Mouse (Mus musculus) spleen, adult 18-20 months (tissue): Measurements from ENCODE around the gene Gm815.

Source experiments
- DNase-seq, 2 experiments: peaks; one replicate each; pipeline ENCODE4 v3.0.0; 2022; ENCODE audit warnings: mixed read lengths in 2 of 2

Gm815 gene

GRCm38 (mm10) chr19:26885616-26886015 lies at the start of gene Gm815:
Gene Gm815 (plus strand): TSS chr19:26885881.
- DNase-seq: no peak

GRCm38 (mm10) chr19:26837626-26838025 lies 48.1 kb upstream of the Gm815 start:
- DNase-seq: no peak

GRCm38 (mm10) chr19:26843896-26844295 lies 41.8 kb upstream of the Gm815 start:
- DNase-seq: no peak

- no peak for DNase-seq
These were observed 40.9 kb upstream of the Gm815 start for GRCm38 (mm10) chr19:26844813-26845212.

- peak; percentile 30 to 62 for DNase-seq
These were observed 40.2 kb upstream of the Gm815 start for GRCm38 (mm10) chr19:26845276-26846016.

- DNase-seq: no peak
These were observed 39.7 kb upstream of the Gm815 start for GRCm38 (mm10) chr19:26846017-26846285.

GRCm38 (mm10) chr19:26851017-26851782 lies 34.5 kb upstream of the Gm815 start:
- no peak for DNase-seq

GRCm38 (mm10) chr19:26852325-26852900 lies 33.3 kb upstream of the Gm815 start:
- no peak for DNase-seq

GRCm38 (mm10) chr19:26853701-26854282 lies 31.9 kb upstream of the Gm815 start:
- no peak for DNase-seq

- no peak for DNase-seq
These were observed 31.0 kb upstream of the Gm815 start for GRCm38 (mm10) chr19:26854661-26855060.

GRCm38 (mm10) chr19:26855152-26855551 lies 30.5 kb upstream of the Gm815 start:
- DNase-seq: no peak

GRCm38 (mm10) chr19:26858427-26859194 lies 27.1 kb upstream of the Gm815 start:
- DNase-seq: no peak

GRCm38 (mm10) chr19:26859195-26859570 lies 26.5 kb upstream of the Gm815 start:
- no peak for DNase-seq

GRCm38 (mm10) chr19:26863662-26864061 lies 22.0 kb upstream of the Gm815 start:
- DNase-seq: no peak

- DNase-seq: no peak
These were observed 20.5 kb upstream of the Gm815 start for GRCm38 (mm10) chr19:26864975-26865690.

- no peak for DNase-seq
These were observed 19.9 kb upstream of the Gm815 start for GRCm38 (mm10) chr19:26865736-26866135.

- no peak for DNase-seq
These were observed 16.1 kb upstream of the Gm815 start for GRCm38 (mm10) chr19:26869591-26869990.

GRCm38 (mm10) chr19:26870280-26870679 lies 15.4 kb upstream of the Gm815 start:
- DNase-seq: no peak

GRCm38 (mm10) chr19:26871096-26871495 lies 14.6 kb upstream of the Gm815 start:
- DNase-seq: no peak

GRCm38 (mm10) chr19:26872886-26873285 lies 12.8 kb upstream of the Gm815 start:
- no peak for DNase-seq

- no peak for DNase-seq
These were observed 10.1 kb upstream of the Gm815 start for GRCm38 (mm10) chr19:26875601-26876000.

- no peak for DNase-seq
These were observed 8.4 kb upstream of the Gm815 start for GRCm38 (mm10) chr19:26877180-26877775.
